Mouse (Mus musculus): ENCODE measurements around the gene Necab3.

DNA sequence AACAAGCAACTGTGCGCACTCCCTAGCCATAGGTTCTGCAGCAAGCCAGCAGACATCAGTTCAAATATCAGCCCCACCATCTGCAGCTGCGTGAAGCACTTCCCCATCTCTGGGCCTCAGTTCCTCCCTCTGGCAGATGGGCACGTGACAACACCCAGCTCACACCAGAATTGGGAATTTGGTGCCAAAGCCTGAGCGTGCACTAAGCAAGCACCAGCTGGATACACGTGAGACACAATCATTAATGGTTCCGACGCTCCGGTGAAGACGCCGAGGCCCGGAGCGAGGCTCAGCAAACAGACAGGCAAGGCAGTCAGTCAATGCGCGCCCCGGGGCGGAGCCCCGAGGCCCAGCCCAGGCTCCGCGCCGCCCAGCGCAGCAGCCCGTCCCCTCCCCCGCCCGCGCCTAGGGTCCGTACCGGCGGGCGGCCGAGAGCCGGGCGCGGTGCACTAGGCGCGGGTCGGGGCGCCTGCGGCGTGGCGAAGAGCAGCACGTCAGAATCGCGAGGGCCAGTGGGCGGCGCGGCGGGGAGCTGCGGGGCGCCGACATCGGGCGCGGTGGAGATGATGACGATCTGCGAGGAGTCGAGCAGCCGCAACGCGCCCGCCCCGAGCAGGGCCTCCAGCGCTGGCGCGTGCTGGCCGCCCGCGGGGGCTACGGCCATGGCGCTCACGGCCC, 10.5 kb upstream of the Necab3 start:
- no peak for TF ChIP-seq CTCF (IDR thresholded peaks at IDR 0.05; ENCODE audit: low read depth, low read length)
- TF ChIP-seq TAL1 (conservative IDR thresholded peaks at IDR 0.05; ENCODE audit: low read depth, low read length), result peak; percentile 58; the same call in 1 of the 2 replicates
